Mouse (Mus musculus) erythroblast, adult 5-6 weeks (primary cell): ENCODE measurements around the gene Dohh. TPM values are rescaled to one million over a fixed set of nuclear protein-coding genes. Genes with fewer than 3 reads are reported as not detected.

Experiments used
- ATAC-seq: replicated peaks from 2 replicates; pipeline ENCODE4 v1.8.0; 2016; ENCODE audit warnings: moderate number of reproducible peaks, mild to moderate bottlenecking, moderate TSS enrichment, inconsistent platforms; ENCODE audit not compliant: poor library complexity, low FRiP score, severe bottlenecking
- total RNA-seq, 2 experiments: library from RNA; stranded (forward) in 1 of 2; stranded (reverse) in 1 of 2; fragments of 150-400 nt in 1 of 2; fragments of 200-764, 138-1000 nt in 1 of 2; gene quantifications; 2 replicates each; pipeline versions ENCODE4 v1.2.3 to v1.2.4; 2015 to 2017; ENCODE audit warnings: low replicate concordance in 2 of 2

The Dohh gene
- total RNA-seq, 2 experiments from 2014 or later = 10.4 to 33.7 TPM

DNA sequence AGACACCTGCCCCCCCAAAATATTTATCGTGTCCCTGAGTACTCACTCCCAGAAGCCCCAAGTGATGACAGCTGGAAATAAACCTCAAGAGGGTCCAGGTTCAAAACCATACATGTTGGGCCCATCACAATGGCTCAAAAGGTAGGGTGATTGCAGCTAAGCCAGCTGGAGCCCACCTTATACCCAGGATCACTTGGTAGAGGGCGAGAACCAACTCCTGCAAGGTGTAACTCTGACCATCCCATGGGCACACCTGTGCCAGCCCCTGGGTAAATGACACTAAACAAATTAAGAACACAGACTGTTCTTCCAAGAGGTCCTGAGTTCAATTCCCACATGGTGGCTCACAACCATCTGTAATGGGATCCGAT lies 5.1 kb upstream of the Dohh start:
- ATAC-seq = no peak

DNA sequence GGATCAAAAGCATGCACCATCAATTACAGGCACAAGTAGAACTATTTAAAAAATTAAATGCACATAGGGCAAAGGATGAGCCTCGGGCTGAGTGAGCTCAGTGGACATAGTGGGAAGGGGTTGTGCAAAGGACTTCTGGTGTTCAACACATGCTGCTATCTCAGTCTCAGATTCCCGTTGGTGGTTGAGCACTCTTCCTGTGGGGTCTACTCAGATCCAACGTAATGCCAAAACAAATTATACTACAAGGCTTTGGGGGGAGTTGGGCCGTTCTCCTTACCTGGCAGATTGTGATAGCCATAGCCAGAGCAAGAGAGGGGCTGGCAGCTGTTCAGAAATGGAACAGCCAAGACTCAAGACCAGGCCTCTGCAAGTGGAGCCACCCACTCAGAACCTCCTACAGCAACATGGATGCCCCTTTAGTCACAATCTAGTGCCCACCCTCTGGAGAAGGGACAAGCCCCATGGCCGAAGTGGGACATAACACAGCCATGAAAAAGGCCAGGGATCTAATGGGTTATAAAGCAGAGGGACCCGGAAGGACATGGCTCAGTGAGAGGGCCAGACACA lies 4.3 kb upstream of the Dohh start:
- ATAC-seq = no peak

- ATAC-seq = peak; percentile 54
Observed at GRCm38 (mm10) chr10:81382039-81382438, 2.2 kb upstream of the Dohh start.

DNA sequence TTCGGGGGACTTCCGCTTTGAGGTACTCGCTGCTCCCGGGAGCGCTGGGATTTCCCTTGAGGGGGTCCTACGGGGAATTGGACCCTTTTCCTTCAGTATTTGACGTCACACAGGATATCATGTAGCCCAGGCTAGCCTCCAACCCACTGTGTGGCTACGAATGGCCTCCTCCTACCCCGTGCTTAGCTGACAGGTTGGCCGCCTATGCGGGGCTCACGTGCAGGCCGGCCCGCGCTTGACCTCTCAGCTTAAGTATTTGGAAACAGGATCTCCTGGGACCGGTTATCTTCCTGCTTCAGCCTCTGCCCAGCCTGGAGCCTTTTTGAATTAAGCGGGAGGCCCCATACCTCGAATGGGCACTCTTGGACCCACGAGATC lies 366 bp downstream of the Dohh start:
- ATAC-seq = no peak

- ATAC-seq = no peak
Observed at GRCm38 (mm10) chr10:81385603-81386306, 1.5 kb downstream of the Dohh start.

GRCm38 (mm10) chr10:81387716-81388115 lies 3.5 kb downstream of the Dohh start:
- no peak for ATAC-seq

DNA sequence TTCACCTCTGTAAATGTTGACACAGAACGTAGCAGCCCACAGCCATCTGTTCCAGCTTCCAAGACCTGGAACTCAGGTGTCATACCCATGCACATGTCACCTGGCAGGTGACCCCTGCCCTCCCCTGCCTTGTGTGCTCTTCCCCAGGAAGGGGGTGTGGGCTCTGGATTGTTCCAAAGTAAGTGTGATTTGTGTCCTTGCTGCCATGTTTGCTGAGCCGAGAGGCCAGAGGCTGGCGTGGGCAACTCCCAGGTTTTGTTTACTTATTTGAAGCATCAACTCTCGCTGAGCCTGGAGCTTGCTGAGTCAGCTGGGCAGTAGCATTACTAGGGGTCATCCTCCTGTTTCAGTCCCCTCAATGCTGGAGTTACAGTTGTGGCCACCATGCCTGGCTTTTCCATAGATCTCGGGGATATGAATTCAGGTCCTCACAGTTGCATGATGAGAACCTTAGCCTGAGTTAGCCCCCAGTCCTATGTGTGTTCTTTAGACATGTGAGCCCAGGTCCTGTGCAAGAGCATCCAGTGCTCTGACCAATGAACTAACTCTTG lies 4.4 kb downstream of the Dohh start, which contains the start of gene Gm48552:
Gm48552 (plus strand) TSS at position 501 of the 551 bp plus-strand sequence.
- no peak for ATAC-seq

DNA sequence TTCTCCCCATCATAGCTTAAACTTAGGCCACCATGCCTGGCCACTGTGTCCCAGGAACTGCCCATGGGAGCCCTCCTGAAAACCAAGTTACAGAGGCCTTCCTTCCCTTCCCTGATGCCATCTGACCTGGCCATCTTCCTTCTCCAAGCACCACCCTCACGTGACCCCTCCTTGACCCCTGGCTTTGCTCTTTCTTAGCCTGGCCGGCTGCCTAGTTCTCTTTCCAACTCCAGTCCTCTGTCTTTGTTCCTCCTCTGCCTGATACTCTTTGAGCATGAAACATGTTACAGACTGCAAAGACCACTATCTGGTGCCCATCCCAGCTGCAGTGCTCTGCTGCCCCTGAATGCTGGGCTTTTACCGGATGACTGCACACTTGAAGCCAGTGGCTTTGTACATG lies 5.1 kb downstream of the Dohh start:
- no peak; the same call in 1 of the 2 replicates for ATAC-seq

GRCm38 (mm10) chr10:81389801-81390677 lies 5.8 kb downstream of the Dohh start:
- ATAC-seq = peak; percentile 48

DNA sequence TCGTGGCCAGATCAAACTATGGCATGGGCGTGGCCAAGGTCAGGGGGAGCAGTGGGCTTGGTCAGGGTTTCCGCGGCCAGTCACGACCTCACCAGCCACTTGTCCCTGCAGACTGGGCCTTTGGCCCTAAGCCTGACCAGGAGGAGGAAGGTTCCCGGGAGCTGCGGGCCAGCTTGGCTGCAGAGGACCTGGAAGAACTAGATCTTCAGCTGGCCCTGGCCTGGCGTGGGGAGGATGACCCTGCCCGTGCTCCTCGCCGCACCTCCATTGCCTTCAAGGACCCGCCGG lies 6.4 kb downstream of the Dohh start:
- no peak for ATAC-seq

DNA sequence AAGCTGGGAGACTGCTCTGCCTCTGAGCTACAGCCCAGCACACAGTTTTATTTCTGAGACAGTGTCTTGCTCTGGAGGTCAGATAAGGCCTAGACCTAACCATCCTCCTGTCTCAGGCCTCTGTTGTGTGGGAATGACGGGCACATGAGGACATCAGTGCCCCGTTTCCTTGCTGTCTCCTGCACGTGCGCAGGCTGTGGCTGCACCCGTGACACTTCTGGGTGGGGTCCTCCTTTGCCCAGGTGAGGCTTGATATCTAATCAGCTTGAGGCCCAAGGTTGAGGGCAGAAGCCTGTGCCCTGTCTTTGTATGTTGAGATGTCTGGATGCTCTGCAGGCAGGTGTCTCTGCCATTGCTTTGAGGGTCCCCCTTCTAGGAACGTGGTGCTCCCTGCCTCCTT lies 8.0 kb downstream of the Dohh start:
- ATAC-seq = no peak

- no peak for ATAC-seq
Observed at GRCm38 (mm10) chr10:81392781-81393185, 8.6 kb downstream of the Dohh start, which contains the start of gene Smim24. Smim24 (plus strand) TSS chr10:81393051.

DNA sequence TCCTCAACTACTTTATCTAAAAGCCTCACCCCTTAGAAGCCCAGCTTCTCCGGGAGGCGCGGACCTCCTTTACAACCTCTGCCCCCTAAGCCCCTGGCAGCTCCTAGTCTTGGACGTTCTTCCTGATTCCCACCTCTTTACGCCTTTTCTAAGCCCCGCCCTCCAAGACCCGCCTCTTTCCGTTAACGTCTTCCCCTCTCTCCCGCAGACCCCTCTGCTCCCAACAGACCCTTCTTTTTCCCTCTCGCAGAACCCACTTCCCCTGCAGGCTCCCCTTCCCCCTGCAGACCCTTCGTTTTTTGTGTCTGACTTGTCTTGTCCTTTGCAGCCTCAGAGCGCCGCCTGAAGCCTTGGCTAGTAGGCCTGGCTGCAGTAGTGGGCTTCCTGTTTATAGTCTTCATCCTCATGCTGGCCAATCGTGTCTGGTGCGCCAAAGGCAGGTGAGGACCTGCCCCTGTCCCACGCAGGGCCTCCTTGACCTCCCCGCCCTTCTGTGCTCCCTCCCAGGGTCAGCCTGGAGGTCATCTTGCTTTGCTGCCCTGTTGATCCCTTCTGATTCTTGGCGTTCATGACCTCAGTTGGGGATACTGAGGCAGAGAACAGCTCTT lies 9.3 kb downstream of the Dohh start:
- ATAC-seq = no peak

DNA sequence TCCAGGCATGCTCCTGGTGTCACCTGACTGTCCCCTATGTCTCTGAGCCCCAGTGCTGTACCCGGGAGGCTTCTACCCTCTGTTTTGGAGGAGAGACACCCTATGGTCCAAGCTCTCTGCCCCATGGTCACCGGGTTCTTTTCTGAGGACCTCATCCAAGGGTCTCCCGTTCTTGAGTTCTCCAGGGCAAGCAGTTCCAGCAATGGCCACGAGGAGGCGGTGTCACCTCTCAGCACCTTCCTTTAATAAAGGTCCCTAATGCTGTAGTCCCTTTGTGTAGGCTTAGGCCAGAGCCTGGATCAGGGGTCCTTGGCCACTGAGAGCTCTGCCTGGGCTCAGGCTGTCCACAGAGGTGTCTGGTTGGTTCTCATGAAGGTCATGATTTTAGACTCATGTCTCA lies 10.9 kb downstream of the Dohh start:
- ATAC-seq = peak; percentile 69

GRCm38 (mm10) chr10:81395865-81396264 lies 11.6 kb downstream of the Dohh start:
- no peak for ATAC-seq

DNA sequence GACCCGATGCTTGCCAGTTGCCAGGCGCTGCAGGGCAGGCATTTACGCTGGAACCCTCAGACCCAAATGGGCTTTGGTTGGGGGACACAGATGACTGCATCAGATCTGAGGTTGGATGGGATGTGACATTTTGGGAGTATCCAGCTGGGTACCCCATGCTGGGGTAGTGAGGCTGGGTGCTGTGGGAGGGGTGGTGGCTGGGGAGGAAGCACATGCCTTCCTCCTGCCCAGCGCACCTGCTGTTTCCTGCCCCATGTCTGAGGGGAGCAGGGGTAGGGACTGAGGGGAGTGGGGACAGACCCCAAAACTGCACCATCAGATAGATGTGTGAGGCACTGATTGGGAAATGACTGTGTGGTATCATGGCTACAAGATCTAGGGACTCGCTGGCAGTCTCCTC lies 12.5 kb downstream of the Dohh start:
- no peak for ATAC-seq

DNA sequence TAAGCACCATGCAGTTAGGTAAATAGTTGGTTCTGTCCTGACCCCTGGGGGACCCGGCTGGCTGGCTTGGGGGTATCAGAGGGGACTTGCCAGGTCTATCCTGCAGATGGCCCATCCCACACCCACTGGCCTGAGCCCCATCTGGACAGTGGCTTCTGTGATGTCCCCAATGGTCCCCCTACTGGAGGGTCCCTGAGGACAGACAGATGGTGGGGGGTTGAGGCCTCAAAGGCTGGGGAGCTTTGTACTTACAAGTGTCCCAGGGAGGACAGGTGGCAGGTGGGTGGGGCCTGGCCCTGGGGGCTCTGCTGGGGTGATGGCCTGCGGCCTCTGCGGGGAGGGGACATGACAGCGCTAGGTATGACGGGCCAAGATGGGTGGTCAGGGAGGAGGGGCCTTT lies 15.1 kb downstream of the Dohh start:
- no peak for ATAC-seq

- no peak for ATAC-seq
Observed at GRCm38 (mm10) chr10:81399798-81400308, 15.6 kb downstream of the Dohh start.

DNA sequence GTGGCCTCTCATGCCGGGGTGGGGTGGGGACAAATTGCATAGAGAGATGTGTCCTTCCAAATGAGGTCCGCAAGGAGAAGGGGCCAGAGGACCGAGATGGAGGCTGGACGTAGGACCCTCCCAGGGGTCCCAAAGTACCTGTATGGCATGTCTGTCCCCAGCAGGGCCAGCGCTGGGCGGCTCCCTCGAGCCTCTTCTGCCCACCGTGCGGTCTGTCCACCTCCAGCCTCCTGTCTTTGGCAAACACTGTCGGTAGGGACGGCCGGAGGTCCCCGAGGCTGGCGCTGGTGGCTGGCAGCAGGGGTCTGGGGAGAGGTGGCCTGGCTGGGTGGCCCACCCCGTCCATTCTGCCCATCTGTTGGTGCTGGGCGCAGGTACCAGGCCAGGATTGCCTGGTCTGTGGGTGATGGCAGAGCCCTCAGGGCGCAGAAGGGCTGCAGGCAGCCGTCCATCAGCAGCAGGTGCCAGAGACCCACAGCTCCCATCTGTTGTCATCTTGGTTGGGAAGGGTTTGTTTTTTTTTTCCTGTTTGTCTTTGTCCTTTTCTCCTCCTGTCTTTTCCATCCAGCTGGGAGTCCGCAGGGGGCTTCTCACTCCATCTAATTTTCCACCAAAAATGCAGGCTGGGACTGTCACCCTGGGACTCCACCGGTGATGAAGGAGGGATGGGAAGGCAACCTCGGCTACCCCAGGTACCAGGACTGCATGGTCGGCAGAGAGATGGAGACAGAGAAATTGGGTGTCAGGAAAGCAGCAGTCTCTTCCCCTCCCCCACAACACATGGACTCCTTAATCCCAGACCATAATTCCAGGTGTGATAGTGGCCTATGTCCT lies 16.4 kb downstream of the Dohh start:
- ATAC-seq = no peak
